Mouse (Mus musculus) CH12.LX (cell line): ENCODE data around the gene Idh2.

Experiments used
- CTCF ChIP-seq, 2 experiments: IDR thresholded peaks in 1 of 2; conservative IDR thresholded peaks in 1 of 2; 2 replicates each; pipeline ENCODE4 v1.5.1; 2011 to 2012; ENCODE audit warnings: low read depth in 2 of 2, low read length in 2 of 2, improper control_type of control experiment in 1 of 2, inconsistent platforms in 1 of 2, mild to moderate bottlenecking in 1 of 2, moderate library complexity in 1 of 2
- EP300 ChIP-seq: IDR thresholded peaks from 2 replicates; pipeline ENCODE4 v1.6.1; 2011; ENCODE audit warnings: low read length, improper control_type of control experiment
- MAX ChIP-seq: IDR thresholded peaks from 2 replicates; pipeline ENCODE4 v1.6.1; 2011; ENCODE audit warnings: low read length, improper control_type of control experiment
- MYC ChIP-seq: IDR thresholded peaks from 2 replicates; pipeline ENCODE4 v1.6.1; 2011; ENCODE audit warnings: low read depth, mild to moderate bottlenecking, improper control_type of control experiment, low read length
- NELFE ChIP-seq: IDR thresholded peaks from 2 replicates; pipeline ENCODE4 v1.6.1; 2011; ENCODE audit warnings: low read depth, low read length, improper control_type of control experiment
- RAD21 ChIP-seq: IDR thresholded peaks from 2 replicates; pipeline ENCODE4 v1.6.1; 2011; ENCODE audit warnings: low read depth, mild to moderate bottlenecking, low read length, improper control_type of control experiment, moderate library complexity
- USF1 ChIP-seq: IDR thresholded peaks from 2 replicates; pipeline ENCODE4 v1.6.1; 2014; ENCODE audit warnings: low read depth, mild to moderate bottlenecking, inconsistent platforms, low read length, improper control_type of control experiment

GRCm38 (mm10) chr7:80057002-80057691 lies 58.0 kb downstream of the Idh2 start:
- TF ChIP-seq CTCF (conservative IDR thresholded peaks at IDR 0.05 in 1 of 2, IDR thresholded peaks at IDR 0.05 in 1 of 2; ENCODE audit: low read depth in 2 of 2, low read length in 2 of 2) (no peak), MAX (no peak), MYC (no peak), NELFE (no peak), RAD21 (no peak), USF1 (peak; percentile 29; the same call in 1 of the 2 replicates), EP300 (no peak)
